Mouse (Mus musculus): ENCODE measurements around the gene Brinp1.
"Not testable (repeated sequence)": the region's sequence is repeated elsewhere in the genome, so short reads cannot be mapped to it uniquely, and the experiment has no call there.

Brinp1 gene

DNA sequence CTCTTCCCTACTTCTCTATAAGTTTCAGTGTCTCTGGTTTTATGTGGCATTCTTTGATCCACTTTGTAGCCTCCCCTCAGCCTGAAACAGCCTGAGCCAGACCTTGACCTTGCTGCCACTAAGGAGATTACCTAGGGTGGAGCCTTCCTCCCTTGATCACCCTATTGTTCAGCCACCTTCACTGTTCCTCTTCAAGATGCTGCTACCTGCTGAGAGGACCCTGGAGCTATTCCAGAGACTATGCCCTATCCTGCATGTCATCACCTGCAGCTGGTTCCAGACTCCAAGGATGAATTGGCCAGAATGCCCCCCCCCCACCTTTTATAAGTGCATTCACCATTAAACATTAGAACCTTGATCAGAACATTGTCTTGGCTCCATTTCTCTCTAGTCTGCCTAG is 140.2 kb downstream of the Brinp1 start:
- DNase-seq (ENCODE audit: low spot score), result not testable (repeated sequence)

GRCm38 (mm10) chr4:68806502-68806901 is 147.7 kb downstream of the Brinp1 start:
- DNase-seq (ENCODE audit: low spot score), result no peak

DNA sequence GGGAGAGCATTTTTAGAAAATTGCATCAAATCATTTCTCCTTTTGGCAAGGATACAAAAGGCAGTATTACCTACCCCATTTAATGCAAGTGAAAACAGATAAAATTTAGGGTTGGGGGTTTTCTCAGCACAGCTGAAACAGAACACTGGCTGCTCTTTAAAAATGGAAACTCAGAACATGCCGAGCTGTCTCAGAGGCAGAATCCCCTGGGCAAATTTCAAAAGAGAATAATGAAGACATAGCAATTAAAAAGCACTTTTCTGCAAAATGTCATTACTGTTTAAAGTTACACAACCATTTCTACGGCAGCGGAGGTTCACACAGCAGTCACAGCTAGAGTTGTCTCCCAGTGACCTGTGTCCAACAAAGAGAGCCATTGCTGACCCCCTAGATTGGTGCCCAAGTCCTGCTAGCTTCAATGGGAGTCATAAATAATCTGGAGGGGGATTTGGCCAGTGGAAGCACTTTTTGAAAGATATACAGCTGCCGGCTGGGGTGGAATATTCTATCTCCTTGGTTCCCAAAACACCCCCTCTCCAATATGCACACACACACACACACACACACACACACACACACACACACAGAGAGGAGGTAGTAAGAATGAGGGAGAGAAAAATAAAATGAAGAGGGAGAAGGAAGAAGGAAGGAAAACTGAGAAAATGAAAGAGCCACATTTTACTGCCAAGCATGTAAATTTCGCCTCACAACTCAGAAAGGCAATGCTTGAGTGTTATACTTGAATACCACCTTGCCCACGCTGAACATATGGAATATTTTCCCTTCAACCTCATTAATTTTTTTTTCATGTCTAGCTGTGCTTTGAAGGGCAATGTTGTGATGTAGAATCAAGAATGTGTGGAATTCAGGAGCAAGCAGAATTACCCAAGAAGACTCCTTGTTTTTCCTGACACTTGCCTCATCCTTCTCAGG is 152.0 kb downstream of the Brinp1 start:
- no peak for DNase-seq (ENCODE audit: low spot score)

DNA sequence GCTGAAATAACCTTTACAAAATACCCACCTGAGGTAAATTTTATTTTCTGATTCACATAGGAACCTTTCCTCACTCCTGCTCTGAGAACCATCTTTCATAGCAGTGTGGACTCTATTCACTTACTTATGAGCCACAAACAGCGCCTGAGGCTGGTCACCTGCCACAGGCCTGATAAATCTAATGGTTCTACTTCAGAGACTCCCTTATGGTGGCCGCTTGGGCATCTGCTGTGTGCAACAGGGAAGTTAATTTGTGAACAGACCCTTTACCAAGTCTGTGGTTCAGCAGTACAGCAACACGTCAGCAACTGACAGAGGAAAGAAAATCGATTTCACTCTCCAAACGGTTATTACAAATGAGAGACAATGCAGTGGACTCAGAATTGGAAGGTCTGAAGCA is 164.2 kb downstream of the Brinp1 start:
- DNase-seq (ENCODE audit: low spot score), result no peak

- DNase-seq (ENCODE audit: low spot score), result no peak
Measured at GRCm38 (mm10) chr4:68788477-68788999, 165.7 kb downstream of the Brinp1 start.

GRCm38 (mm10) chr4:68787642-68788041 is 166.6 kb downstream of the Brinp1 start:
- DNase-seq (ENCODE audit: low spot score), result no peak

GRCm38 (mm10) chr4:68768256-68768655 is 185.9 kb downstream of the Brinp1 start:
- DNase-seq (ENCODE audit: low spot score), result no peak

DNA sequence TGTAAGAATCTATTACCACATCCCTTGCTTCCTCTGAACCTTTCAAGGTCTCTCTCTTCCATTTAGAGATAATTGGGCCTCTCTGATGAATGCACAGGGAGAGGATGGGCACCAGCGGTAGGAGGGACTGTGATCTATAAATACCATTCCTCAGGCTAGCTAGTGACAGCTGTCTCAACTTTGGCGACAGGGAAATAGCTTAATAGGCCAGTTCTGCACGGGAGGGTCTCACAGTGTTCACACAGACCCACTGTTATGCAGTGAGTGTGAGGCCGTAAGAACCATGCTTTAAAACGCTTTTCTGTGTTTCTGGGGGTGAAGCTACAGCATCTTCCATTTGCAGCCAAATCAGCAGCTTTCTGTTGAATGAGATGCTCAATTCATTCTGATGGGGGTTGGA is 186.8 kb downstream of the Brinp1 start:
- DNase-seq (ENCODE audit: low spot score), result no peak

DNA sequence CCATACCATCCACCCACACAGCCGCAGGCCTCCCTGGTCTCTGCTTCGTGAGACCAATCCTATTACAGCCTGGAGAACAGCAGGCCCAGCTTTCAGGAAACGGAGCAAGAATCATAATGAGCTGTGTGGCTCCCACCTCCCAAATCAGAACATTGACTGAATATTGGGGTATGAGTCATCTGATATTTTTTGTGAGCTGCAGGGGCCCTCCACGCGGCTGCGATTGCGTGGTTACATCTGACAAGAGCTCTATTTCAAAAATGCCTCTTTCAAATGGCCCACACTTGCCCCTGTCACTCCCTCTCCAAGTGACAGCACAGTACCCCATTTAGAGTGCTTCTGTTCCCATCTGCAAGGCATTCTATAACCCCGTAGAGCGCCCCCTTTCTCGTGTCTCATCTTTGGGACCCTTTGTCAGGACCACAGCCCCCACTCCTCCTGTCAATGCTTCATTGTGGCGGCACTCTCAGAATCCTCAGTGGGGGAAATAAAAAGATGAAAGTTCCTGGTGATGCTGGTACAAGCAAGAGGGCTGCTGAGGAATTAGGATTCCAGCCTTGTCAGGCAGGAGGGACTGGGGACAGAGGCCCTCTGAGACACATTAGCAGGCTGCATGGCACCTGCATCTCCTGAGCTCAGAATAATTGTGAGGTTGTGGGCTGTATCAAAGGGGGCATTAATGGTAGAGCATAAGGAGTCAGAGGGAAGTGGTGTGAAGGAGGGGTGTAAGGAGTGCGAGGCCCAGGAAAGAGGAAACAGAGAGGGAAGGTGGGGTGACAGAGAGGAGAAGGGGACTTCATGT is 188.2 kb downstream of the Brinp1 start:
- no peak for DNase-seq (ENCODE audit: low spot score)

- no peak for DNase-seq (ENCODE audit: low spot score)
Measured at GRCm38 (mm10) chr4:68764937-68765336, 189.3 kb downstream of the Brinp1 start.

- no peak for DNase-seq (ENCODE audit: low spot score)
Measured at GRCm38 (mm10) chr4:68720983-68721382, 233.2 kb downstream of the Brinp1 start.
